Mouse (Mus musculus) adrenal gland, postnatal 10 days (tissue): ENCODE measurements around the gene Gnptg. TPM values are rescaled to one million over a fixed set of nuclear protein-coding genes. Genes with fewer than 3 reads are reported as not detected.

Experiments
- DNase-seq: peaks from one replicate; pipeline ENCODE4 v3.0.0; 2021; ENCODE audit warnings: mixed read lengths
- microRNA-seq: library from miRNA; unstranded; fragments of <30 nt; microRNA quantifications from one replicate; pipeline ENCODE4 v1.2.0, GENCODE M21; 2021
- total RNA-seq, 2 experiments: library from RNA; stranded (reverse); gene quantifications; 2 replicates each; pipeline ENCODE4 v1.2.3; 2021

Gnptg gene
- total RNA-seq, 2 experiments from 2014 or later: 30.6 to 30.7 TPM

DNA sequence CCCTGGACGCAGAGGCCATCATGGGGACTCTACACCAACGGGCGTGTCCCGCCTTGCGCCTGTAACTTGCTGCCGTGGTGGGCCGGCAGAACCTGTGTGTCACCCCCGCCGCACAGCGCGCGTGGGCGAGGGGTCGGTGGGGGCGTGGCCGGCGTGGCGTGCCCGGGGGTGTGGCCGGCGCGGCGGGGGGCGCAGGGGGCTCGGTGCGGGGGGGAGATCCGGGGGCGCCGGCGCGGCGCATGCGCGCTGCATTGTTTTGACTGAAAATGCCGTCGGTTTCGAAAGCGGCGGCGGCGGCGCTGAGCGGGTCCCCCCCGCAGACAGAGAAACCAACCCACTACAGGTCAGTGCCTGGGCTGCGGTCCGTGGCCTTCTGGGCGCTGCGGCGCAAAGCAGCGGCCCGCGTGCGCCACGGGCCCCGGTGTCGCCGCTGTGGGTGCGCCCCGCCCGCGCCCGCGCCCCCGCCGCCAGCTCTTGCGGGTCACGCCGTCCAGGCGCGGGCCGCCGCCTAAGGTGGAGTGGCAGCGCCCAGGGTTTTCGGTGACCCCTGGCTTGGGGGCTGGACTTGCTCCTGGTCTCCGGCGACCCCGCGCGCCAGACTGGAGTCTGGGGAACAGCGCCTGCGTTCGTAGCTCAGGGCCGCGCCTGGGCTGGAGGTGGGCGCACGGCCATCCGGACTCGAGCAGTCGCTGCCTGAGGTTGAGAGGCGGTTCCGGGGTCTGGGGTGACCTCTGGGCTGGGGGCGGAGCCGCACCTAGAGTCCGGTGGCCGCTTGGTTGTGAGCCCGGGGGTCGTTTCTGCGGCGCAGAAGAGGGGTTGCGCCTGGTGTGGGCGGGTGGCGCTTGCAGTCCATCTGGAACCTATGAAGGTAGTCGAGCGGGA, 51.5 kb downstream of the Gnptg start, which contains the start of gene Unkl:
Unkl (plus strand) TSS at position 248 of the 882 bp plus-strand sequence.
- peak; percentile 89 for DNase-seq

GRCm38 (mm10) chr17:25187784-25188149, 52.2 kb downstream of the Gnptg start:
- DNase-seq: peak; percentile 17

DNA sequence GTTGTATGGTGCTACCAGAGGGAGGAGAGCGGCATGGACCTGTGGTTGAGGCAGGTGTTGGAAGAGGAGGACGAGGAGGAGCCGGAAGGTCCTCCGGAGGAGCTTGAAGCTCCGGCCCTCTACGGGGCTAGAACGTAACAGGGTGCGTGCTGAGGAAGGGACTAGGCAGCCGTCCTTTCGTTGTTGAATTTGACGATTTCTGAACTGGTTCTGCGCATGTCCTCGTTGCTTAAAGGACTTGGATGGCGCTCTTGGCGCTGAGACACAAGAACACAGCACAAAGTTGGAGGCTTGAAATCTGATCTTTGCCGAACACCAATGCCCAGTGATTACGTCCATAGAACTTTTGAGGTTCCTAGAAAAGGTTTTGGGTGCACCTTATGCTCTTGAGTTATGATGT, 55.0 kb downstream of the Gnptg start:
- DNase-seq: no peak

DNA sequence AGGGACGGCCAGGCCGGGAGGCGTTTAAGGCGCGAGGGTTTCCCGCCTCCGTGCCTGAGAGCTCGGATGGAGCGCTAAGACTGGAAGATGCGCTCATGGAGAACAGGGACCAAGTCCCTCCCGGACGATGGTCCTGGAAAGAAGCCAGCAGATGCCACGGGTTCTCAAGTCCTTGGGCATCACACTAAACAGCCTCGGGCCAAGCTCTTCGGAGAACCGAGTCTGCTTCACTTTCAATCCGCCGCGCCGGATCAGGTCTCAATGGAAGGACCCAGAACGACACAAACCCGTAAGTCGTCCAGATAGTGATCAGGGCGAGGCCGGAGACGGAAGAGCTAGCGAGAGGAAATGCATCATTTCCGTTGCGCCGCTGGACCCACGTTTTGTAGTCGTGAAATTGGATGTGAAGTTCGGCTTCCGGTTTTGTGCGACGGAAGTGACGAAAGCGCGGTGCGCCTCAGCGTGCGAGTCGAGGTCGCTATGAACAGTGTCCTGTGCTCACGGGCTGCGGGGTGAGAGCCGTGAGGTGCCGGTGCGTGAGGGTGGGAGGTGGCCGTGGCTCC, 55.7 kb downstream of the Gnptg start, which contains the start of gene BC003965:
BC003965 (plus strand) TSS at position 426 of the 563 bp plus-strand sequence.
- DNase-seq: peak; percentile 98

Small RNAs within 50 kb of the gene (microRNA-seq; reads per million reads assigned to microRNA genes)
- 54.5 reads per million, percentile 36 among the genes with 10 or more reads in this experiment for gene Mir3547

Other genes with a start within 250 kb of the Gnptg start
- gene Cramp1l, start 224.3 kb downstream of the Gnptg start, total RNA-seq: 10 to 100 TPM; 18.7 to 20.0 TPM
- 10 to 100 TPM; 25.0 to 28.2 TPM for gene Ift140, start 224.0 kb downstream of the Gnptg start, total RNA-seq
- gene Tmem204, start 156.5 kb downstream of the Gnptg start, total RNA-seq: 10 to 100 TPM; 23.1 to 31.8 TPM
- 10 to 100 TPM; 17.6 to 30.4 TPM for gene Telo2, start 124.2 kb downstream of the Gnptg start, total RNA-seq
- gene Ptx4, start 119.4 kb downstream of the Gnptg start, total RNA-seq: under 1 TPM; 0.18 to 0.69 TPM
- gene Clcn7, start 106.7 kb downstream of the Gnptg start, total RNA-seq: 10 to 100 TPM; 29.8 to 33.3 TPM
- gene Ccdc154, start 77.7 kb downstream of the Gnptg start, total RNA-seq: not detected
- gene Gm38655, start 64.7 kb downstream of the Gnptg start, total RNA-seq: not detected
- 10 to 100 TPM; 19.8 to 24.3 TPM for gene BC003965, start 55.6 kb downstream of the Gnptg start, total RNA-seq
- gene Unkl, start 51.7 kb downstream of the Gnptg start, total RNA-seq: 10 to 100 TPM; 12.3 to 19.8 TPM
- 10 to 100 TPM; 22.1 to 22.6 TPM for gene Tsr3, start within 50 bp of the Gnptg start, total RNA-seq
- gene Baiap3, start 16.2 kb upstream of the Gnptg start, total RNA-seq: 10 to 100 TPM in 1 of 2 experiments, 1 to 10 TPM in 1; 6.4 to 11.8 TPM
- 100 to 1,000 TPM; 221 to 242 TPM for gene Ube2i, start 34.5 kb upstream of the Gnptg start, total RNA-seq
- 1 to 10 TPM; 1.8 to 2.4 TPM for gene Prss34, start 58.3 kb upstream of the Gnptg start, total RNA-seq
- gene Prss28, start 68.5 kb upstream of the Gnptg start, total RNA-seq: not detected
- not detected for gene Prss29, start 78.5 kb upstream of the Gnptg start, total RNA-seq
- gene Tpsab1, start 105.4 kb upstream of the Gnptg start, total RNA-seq: 1 to 10 TPM; 3.5 to 4.0 TPM
- gene Tpsb2, start 126.2 kb upstream of the Gnptg start, total RNA-seq: 10 to 100 TPM in 1 of 2 experiments, 1 to 10 TPM in 1; 9.8 to 11.1 TPM
- not detected for gene Tpsg1, start 129.1 kb upstream of the Gnptg start, total RNA-seq
- gene Cacna1h, start 193.7 kb upstream of the Gnptg start, total RNA-seq: 10 to 100 TPM; 23.5 to 46.0 TPM
- not detected for gene Tekt4, start 214.5 kb upstream of the Gnptg start, total RNA-seq